Mouse (Mus musculus): ENCODE measurements at regions not wholly inside any gene's neighbourhood (a gene's known extent, or its start where the extent isn't known, plus 50 kb on each side); places are given as distances from the start of the nearest gene placed in this dataset.

DNA sequence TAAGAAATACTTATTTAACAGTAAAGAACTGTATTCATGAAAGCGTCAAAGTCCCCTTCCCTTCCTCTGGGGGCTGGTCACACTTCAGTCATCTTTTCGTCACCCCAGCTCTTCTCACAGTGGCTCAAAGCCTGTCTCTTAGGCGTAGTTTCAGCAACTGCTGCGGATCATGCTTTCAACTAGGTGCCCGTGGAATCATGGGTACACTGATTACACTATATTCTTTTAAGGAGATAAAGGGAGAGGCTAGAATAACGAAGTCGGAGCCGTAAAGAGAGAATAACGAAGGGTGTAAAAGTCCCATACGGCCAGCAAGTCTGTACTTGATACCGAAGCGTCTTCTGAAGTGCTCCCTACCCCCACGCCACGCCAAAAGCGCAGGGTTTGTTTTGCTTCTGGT, 368.7 kb downstream of the Etnk1 start:
- DNase-seq (ENCODE audit: low spot score in 2 of 2), result peak in 1 of 2 experiments; percentile 40

GRCm38 (mm10) chr6:143536525-143537293, 369.7 kb downstream of the Etnk1 start:
- no peak for DNase-seq (ENCODE audit: low spot score in 2 of 2)

DNA sequence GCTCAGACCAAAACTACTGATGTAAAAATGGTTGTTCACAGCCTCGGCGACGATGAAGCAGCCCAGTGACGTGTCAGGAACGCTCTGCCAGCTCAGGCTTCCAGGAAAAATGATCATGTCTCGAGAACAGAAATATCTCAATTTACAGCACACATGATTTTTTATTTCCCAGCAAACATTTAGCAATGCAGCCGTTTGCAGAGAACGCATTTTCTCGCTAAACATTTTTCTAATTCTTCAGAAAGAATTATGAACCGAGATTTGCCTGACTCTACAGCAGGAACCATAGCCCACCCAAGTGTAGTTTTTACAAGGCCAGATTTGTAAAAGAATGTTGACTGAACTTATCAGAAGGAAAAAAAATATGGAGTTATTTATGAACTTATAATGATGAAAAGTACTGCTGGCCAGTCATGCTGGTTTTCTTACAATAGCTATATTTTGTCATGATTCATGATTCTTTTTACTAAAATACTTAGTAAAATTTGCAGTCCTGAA, 380.4 kb downstream of the Etnk1 start:
- DNase-seq (ENCODE audit: low spot score in 2 of 2), result peak in 1 of 2 experiments; percentile 36

- peak in 1 of 2 experiments; percentile 42 for DNase-seq (ENCODE audit: low spot score in 2 of 2)
Measured at GRCm38 (mm10) chr6:143554946-143555345, 387.9 kb downstream of the Etnk1 start.

DNA sequence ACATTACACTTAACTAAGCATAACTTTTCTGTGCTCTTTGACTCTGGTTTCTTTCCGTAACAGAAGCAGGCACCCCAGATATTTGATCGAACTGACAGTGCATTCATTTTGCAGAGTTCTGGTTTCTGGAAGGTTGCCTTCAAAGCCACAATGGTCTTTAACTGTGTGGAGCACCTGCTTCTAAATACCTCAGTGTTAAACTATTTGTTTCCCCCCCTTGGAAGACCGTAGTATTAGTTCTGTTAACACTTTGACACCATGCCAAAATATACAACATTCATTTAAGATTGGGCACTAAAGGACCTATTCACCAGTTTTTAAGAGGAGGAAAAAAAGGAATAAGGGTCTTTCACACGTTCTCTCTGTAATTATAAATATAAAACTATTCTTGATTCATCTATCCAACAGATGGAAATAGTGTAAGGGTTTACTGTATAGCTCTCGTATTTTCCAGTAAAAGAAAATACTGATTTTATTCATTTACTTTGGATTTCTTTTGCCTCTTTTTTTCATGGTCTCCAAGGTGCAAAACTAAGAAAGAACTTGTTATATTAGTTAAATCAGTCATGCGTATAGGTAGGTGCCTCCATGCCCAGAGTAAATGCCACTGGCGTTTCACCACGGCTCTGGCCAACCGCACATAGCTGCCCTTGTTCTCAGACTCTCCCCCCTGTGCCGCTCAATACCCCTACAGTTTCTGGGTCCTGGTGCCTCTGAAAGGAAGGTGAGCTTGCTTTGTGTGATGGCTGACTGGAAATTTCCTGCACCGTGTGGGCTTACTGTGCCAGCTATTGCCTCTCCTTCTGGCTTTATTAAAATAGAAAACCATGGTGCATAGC, 391.2 kb downstream of the Etnk1 start:
- DNase-seq (ENCODE audit: low spot score in 2 of 2), result peak in 1 of 2 experiments; percentile 5

DNA sequence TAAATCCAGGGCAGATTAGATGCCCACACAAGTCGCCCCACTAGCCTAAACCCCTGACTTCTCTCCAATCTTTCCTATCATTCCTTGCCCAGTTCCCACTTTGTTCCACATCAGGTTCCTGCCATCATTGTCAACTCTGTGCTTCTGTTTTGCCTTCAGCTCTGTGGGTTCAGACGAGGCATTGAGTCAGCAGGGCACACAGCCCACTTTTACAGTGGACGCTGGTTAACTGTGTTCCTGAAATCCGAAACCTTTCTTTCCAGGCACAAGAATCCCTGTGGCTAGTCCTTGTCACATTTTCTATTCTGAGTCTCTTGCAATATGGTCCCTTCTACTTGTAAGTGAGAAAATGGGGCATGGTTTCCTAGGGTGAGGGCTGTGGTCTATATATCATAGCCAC, 392.3 kb downstream of the Etnk1 start:
- no peak for DNase-seq (ENCODE audit: low spot score in 2 of 2)

DNA sequence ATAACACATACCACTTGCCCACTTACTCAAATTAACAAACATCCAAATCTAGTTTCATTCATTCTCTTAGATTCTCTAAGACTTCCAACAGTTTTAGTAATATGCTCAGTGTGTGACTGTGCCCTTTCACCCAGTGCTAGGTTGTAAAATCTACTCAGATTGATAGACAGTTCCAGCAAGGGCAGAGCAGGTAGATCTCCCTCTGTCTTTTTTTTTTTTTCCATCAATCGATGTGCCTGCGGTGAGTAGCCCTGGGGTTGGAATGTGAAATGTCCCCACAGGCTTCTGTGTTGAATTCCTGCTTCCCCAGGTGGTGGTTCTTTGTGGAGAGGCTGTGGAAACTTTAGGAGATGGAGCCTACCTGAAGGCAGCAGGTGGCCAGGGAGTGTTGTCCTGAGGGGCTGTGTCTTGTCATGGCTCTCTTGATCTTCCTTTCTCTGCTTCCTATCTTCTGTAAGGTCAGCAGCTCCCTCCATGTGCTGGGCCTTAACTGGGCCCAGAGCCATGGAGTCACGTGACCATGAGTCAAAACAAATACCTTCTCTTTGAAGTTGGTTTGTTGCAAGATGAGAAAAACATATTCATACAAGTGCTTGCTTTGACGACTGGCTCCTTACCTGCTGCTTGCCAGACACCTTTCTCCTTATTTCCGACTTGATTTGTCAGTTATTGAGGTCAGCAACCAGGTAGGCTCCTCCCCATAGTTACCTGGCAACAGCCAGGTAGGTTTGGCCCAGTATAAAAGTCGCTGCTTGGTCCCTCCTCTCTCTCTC, 394.5 kb downstream of the Etnk1 start:
- DNase-seq (ENCODE audit: low spot score in 2 of 2), result no peak

- no peak for DNase-seq (ENCODE audit: low spot score in 2 of 2)
Measured at GRCm38 (mm10) chr6:143571356-143572115, 404.5 kb downstream of the Etnk1 start.

- DNase-seq (ENCODE audit: low spot score in 2 of 2), result no peak
Measured at GRCm38 (mm10) chr6:143579223-143579622, 412.2 kb downstream of the Etnk1 start.

GRCm38 (mm10) chr6:143589666-143590065, 422.6 kb downstream of the Etnk1 start:
- no peak for DNase-seq (ENCODE audit: low spot score in 2 of 2)

DNA sequence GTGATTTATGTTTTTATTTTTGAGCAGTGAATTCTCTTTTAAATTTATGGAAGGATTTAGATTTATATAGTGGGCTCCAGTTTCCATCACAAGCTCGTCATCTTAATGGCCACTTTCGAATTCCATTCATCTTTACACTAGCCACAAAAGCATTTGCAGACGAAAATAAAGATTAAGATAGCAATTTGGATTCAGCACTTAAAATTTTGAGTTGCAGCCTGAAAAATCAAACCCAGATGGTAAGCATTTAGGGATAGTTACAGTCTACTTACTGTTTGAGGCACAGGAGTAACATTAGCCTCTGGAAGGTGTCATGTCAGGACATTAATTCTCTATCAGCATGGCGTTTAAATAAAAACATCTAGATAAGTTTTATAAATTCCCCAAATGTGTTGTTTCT, 423.2 kb downstream of the Etnk1 start:
- DNase-seq (ENCODE audit: low spot score in 2 of 2), result no peak

- no peak for DNase-seq (ENCODE audit: low spot score in 2 of 2)
Measured at GRCm38 (mm10) chr6:143592490-143592889, 425.5 kb downstream of the Etnk1 start.

- DNase-seq (ENCODE audit: low spot score in 2 of 2), result no peak
Measured at GRCm38 (mm10) chr6:143595486-143595885, 428.5 kb downstream of the Etnk1 start.

DNA sequence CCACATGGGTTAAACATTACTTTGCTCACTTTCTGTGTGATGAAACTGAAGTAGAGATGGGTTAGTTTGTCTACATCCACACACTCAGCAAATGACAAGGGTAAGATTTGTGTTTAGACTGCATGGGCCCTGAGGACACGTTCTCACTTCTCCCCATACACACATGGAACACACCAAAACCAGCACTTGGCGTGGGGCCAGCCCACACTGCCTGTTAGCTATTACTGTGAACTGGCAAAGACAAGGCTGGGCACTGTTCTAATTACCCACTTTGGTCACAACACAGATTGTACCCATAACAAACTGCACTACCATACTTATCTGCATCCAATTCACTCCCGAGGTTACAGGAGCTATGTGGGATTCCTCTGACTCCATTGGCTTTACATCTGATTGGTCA, 430.4 kb downstream of the Etnk1 start:
- DNase-seq (ENCODE audit: low spot score in 2 of 2), result no peak

GRCm38 (mm10) chr6:143598916-143599315, 431.9 kb downstream of the Etnk1 start:
- DNase-seq (ENCODE audit: low spot score in 2 of 2), result no peak

- DNase-seq (ENCODE audit: low spot score in 2 of 2), result no peak
Measured at GRCm38 (mm10) chr6:143609100-143609499, 442.1 kb downstream of the Etnk1 start.

GRCm38 (mm10) chr6:143612966-143613365, 445.9 kb downstream of the Etnk1 start:
- DNase-seq (ENCODE audit: low spot score in 2 of 2), result no peak

DNA sequence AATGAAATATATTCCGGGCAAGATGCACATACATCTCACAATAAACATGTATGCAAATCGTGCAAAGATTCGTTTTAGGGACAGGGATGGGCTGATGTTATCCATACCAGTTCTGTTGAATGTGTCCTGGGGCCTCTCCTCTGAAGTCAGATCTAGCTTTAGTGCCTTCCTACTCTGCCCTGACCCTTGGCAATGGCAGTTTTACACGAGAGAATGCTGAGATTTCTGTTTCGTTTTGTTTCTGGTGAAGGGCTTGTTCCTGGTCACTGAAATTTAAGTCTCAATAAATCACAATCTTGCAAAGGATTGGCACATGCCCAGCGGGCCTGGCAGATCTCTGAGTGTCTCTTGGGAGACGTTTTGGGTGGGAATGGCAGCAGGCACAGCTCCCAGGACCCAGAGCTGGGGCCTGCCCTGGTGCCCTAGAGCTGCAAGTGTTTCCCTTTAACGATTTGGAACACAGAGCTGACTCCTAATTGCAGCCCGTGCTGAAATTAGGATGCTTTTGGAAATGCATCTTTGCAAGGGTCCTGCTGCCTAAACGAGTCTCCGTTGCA, 447.5 kb downstream of the Etnk1 start:
- DNase-seq (ENCODE audit: low spot score in 2 of 2), result peak; percentile 33 to 46

GRCm38 (mm10) chr6:143615361-143615760, 448.3 kb downstream of the Etnk1 start:
- DNase-seq (ENCODE audit: low spot score in 2 of 2), result no peak

DNA sequence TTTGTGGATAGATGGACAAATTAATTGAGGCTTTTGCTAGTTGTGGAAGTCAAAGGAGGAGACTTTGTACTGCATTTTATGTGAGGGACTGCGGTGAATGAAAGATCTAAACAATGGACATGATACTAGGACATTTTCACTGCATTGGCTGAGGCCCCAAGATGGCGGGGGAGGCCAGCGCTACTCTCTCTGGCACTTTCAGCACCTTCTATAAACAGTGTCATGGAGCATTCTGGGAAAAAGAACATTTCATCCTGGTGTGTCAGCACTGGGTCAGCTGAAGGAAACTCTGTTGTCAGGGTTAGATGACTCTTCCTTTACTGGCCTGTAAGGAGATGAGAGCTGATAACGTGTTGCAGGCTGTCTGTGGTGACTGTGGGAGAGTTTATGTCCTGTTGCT, 449.4 kb downstream of the Etnk1 start:
- no peak for DNase-seq (ENCODE audit: low spot score in 2 of 2)

GRCm38 (mm10) chr6:143618558-143618957, 451.5 kb downstream of the Etnk1 start:
- no peak for DNase-seq (ENCODE audit: low spot score in 2 of 2)

Data from right cerebral cortex, postnatal 10 days (tissue).